Mouse (Mus musculus): ENCODE results near the gene Arcn1.

GRCm38 (mm10) chr9:44748473-44748872 lies 19.2 kb downstream of the Arcn1 start:
- TF ChIP-seq CTCF (IDR thresholded peaks at IDR 0.05; ENCODE audit: low read depth) = no peak
- TF ChIP-seq EP300 (IDR thresholded peaks at IDR 0.05; ENCODE audit: low read depth) = no peak

All from liver, embryonic 14.5 days (tissue).